Mouse (Mus musculus): ENCODE data around the gene Krt23. TPM values are rescaled to one million over a fixed set of nuclear protein-coding genes. Genes with fewer than 3 reads are reported as not detected.

Krt23 gene
- not detected for polyA plus RNA-seq (2017; shearing (Covaris generic))

GRCm38 (mm10) chr11:99492733-99493573 is at the start of gene Krt23:
TSS of gene Krt23 (minus strand) at chr11:99493137.

GRCm38 (mm10) chr11:99521288-99521860 is 28.4 kb upstream of the Krt23 start, which contains the start of gene Krt39:
TSS of gene Krt39 (minus strand) at chr11:99521338.

GRCm38 (mm10) chr11:99437972-99438371 is 55.0 kb downstream of the Krt23 start, which contains the start of gene Krt20:
TSS of gene Krt20 (minus strand) at chr11:99438150.

Other genes starting within 250 kb of the Krt23 start
- 1.2 TPM for gene Krt222, start 249.1 kb downstream of the Krt23 start, polyA plus RNA-seq (2017; shearing (Covaris generic))
- gene Krt24, start 207.9 kb downstream of the Krt23 start, polyA plus RNA-seq (2017; shearing (Covaris generic)) = not detected
- gene Krt25, start 170.2 kb downstream of the Krt23 start, polyA plus RNA-seq (2017; shearing (Covaris generic)) = not detected
- gene Krt26, start 155.2 kb downstream of the Krt23 start, polyA plus RNA-seq (2017; shearing (Covaris generic)) = not detected
- gene Krt27, start 142.0 kb downstream of the Krt23 start, polyA plus RNA-seq (2017; shearing (Covaris generic)) = not detected
- gene Krt28, start 118.2 kb downstream of the Krt23 start, polyA plus RNA-seq (2017; shearing (Covaris generic)) = not detected
- 12.6 TPM for gene Krt10, start 103.8 kb downstream of the Krt23 start, polyA plus RNA-seq (2017; shearing (Covaris generic))
- gene Krt12, start 70.9 kb downstream of the Krt23 start, polyA plus RNA-seq (2017; shearing (Covaris generic)) = not detected
- not detected for gene Krt20, start 55.0 kb downstream of the Krt23 start, polyA plus RNA-seq (2017; shearing (Covaris generic))
- not detected for gene Krt39, start 28.2 kb upstream of the Krt23 start, polyA plus RNA-seq (2017; shearing (Covaris generic))
- gene Krt40, start 50.0 kb upstream of the Krt23 start, polyA plus RNA-seq (2017; shearing (Covaris generic)) = not detected
- gene Krtap3-3, start 57.7 kb upstream of the Krt23 start, polyA plus RNA-seq (2017; shearing (Covaris generic)) = not detected
- not detected for gene Krtap3-2, start 63.7 kb upstream of the Krt23 start, polyA plus RNA-seq (2017; shearing (Covaris generic))
- gene Gm11939, start 66.3 kb upstream of the Krt23 start, polyA plus RNA-seq (2017; shearing (Covaris generic)) = not detected
- gene Krtap3-1, start 73.5 kb upstream of the Krt23 start, polyA plus RNA-seq (2017; shearing (Covaris generic)) = not detected
- not detected for gene Krtap1-5, start 87.9 kb upstream of the Krt23 start, polyA plus RNA-seq (2017; shearing (Covaris generic))
- gene Krtap1-4, start 90.5 kb upstream of the Krt23 start, polyA plus RNA-seq (2017; shearing (Covaris generic)) = not detected
- not detected for gene Krtap1-3, start 98.2 kb upstream of the Krt23 start, polyA plus RNA-seq (2017; shearing (Covaris generic))
- not detected for gene Krtap9-3, start 105.0 kb upstream of the Krt23 start, polyA plus RNA-seq (2017; shearing (Covaris generic))
- gene Gm11938, start 110.2 kb upstream of the Krt23 start, polyA plus RNA-seq (2017; shearing (Covaris generic)) = not detected
- not detected for gene Gm11937, start 117.1 kb upstream of the Krt23 start, polyA plus RNA-seq (2017; shearing (Covaris generic))
- not detected for gene Krtap2-4, start 121.7 kb upstream of the Krt23 start, polyA plus RNA-seq (2017; shearing (Covaris generic))
- not detected for gene Gm11562, start 127.3 kb upstream of the Krt23 start, polyA plus RNA-seq (2017; shearing (Covaris generic))
- gene Krtap4-1, start 135.1 kb upstream of the Krt23 start, polyA plus RNA-seq (2017; shearing (Covaris generic)) = not detected
- gene Krtap4-2, start 141.9 kb upstream of the Krt23 start, polyA plus RNA-seq (2017; shearing (Covaris generic)) = not detected
- not detected for gene Krtap4-7, start 151.0 kb upstream of the Krt23 start, polyA plus RNA-seq (2017; shearing (Covaris generic))
- not detected for gene Gm11555, start 157.1 kb upstream of the Krt23 start, polyA plus RNA-seq (2017; shearing (Covaris generic))
- gene Gm11563, start 165.8 kb upstream of the Krt23 start, polyA plus RNA-seq (2017; shearing (Covaris generic)) = not detected
- not detected for gene Krtap4-6, start 172.8 kb upstream of the Krt23 start, polyA plus RNA-seq (2017; shearing (Covaris generic))
- not detected for gene Gm14190, start 197.6 kb upstream of the Krt23 start, polyA plus RNA-seq (2017; shearing (Covaris generic))
- gene Gm14180, start 241.2 kb upstream of the Krt23 start, polyA plus RNA-seq (2017; shearing (Covaris generic)) = not detected

All from activated CD4-positive, CD25-positive, alpha-beta regulatory T cell, adult 9 weeks (primary cell).